Mouse (Mus musculus) adrenal gland, postnatal 10 days (tissue): ENCODE data around the gene Ms4a1. TPM values are rescaled to one million over a fixed set of nuclear protein-coding genes. Genes with fewer than 3 reads are reported as not detected.
"Not testable (repeated sequence)": the region's sequence is repeated elsewhere in the genome, so short reads cannot be mapped to it uniquely, and the experiment has no call there.

Source experiments
- DNase-seq: peaks from one replicate; pipeline ENCODE4 v3.0.0; 2021; ENCODE audit warnings: mixed read lengths
- long read RNA-seq, 2 experiments: library from polyadenylated mRNA; stranded (forward); transcript quantifications; one replicate each; pipeline ENCODE4 v2.0.0; 2021
- total RNA-seq, 2 experiments: library from RNA; stranded (reverse); gene quantifications; 2 replicates each; pipeline ENCODE4 v1.2.3; 2021

Gene Ms4a1
- 1 to 10 TPM; 3.6 to 4.1 TPM for total RNA-seq
- long read RNA-seq, experiment 1, partial matches to known transcripts: 0 of 4 reads
- long read RNA-seq, experiment 1, other reads (novel, unspliced or antisense): 2 of 4 reads
- long read RNA-seq, experiment 2, partial matches to known transcripts: 0 of 3 reads
- long read RNA-seq, experiment 2, other reads (novel, unspliced or antisense): 1 of 3 reads

DNA sequence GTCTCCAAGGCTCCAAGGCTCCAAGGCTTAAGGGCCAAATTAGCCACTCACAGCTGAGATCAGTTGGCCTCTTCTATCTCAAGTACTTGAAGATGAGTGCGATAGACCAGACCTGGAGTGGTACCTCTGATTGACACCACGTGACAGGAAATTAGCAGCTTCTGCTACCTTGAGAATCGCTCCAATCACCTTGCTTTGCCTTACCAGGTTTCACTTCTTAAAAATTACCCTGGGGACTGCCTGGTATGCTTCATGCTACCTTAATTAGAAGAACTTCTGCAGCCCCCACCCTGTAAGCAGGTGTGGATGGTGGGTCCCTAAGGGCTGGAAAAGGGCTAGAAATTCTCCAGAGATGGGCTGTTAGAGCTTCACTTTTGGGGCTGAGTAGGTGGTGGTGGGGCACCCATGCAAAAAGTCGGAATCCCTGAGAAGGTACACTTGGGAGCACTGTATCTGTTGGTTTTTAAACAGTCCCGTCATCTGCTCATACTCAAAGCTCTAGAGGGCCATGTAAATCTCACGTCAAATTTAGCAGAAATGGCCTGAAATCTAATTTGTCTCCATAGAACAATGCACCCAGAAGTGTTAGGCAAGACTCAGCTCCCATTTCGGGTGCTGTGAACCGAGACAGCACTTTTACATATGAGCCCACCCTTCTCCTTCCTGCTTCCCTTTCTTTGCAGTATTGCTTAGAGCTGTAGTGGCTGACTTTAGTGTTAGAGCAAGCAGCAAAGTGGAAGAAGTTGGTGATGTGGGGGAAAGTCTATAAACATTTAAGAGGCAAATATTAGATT lies at the start of gene Ms4a1:
TSS of gene Ms4a1 (minus strand) at position 190 of the 794 bp plus-strand sequence.
- DNase-seq: no peak

DNA sequence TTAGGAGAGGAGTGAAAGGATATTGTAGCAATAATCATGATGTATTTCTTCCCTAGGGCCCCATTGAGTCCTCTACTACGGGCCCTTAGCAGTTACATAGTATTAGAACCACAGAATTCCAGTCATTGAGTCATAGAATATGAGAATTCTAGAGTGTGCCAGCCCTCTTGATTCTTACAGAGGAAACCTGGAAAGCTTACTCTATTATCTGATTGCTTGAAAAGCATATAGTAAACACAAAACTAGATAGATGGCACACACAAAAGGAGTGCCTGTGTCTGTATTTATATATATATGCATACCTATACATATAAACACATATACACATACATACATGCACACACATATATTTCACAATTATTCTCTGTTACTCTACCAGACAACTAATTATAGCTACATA lies 48.3 kb upstream of the Ms4a1 start, which contains the start of gene Ms4a14:
TSS of gene Ms4a14 (minus strand) at position 101 of the 400 bp plus-strand sequence.
- no peak for DNase-seq

DNA sequence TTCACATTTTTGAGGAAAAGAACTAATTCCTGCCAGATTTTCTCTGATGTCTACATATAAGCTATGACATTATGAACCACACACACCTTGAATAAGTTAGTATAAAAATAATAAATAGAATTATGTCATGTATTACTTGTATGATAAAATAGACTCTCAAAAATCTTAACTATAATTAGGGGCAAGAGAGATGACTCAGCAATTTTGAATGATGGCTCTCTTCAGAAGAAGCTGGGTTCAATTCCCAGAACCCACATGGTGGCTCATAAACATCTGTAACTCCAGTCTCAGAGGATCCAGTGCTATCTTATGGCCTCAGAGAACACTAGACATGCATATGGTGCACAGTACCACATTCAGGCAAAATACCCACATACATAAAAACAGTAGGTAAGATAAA lies 42.8 kb upstream of the Ms4a1 start:
- DNase-seq: no peak

DNA sequence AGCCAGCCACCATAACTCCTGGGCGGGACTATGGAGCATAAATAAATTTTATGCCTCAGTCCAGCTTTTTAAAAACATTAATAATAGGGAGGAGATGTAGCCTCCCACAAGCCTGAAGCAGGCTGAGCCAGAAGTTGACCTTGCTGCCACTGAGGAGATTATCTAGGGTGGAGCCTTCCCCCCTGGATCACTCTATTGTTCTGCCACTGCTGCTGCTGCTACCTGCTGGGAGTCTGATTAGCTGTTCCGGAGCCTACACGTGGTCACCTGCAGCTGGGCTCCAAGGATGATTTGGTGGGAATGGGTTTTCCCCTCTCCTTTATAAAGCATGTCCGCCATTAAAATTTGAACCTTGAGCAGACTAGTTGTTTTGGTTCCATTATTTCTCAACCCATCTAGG lies 33.5 kb upstream of the Ms4a1 start:
- DNase-seq: not testable (repeated sequence)

DNA sequence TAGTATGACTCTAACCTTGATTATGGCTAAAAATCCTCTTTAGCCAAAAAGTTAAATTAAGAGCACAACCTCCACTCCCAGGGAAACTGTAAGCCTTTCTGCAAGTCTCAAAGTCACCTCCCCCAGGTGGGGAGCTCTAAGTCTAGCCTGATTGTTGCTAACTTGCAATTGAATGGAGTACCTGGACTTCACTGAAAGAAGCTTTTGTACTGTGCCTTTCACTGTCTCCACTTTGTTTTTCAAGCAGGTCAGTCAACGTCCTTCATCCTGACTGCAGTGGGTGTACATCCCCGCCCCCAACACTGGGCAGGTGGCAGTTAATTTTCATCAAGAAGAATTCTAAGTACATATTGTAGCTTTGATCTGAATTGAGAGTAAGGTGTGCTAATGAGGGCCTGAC lies 32.9 kb upstream of the Ms4a1 start:
- no peak for DNase-seq

GRCm38 (mm10) chr19:11293616-11294015 lies 27.6 kb upstream of the Ms4a1 start:
- DNase-seq: not testable (repeated sequence)

DNA sequence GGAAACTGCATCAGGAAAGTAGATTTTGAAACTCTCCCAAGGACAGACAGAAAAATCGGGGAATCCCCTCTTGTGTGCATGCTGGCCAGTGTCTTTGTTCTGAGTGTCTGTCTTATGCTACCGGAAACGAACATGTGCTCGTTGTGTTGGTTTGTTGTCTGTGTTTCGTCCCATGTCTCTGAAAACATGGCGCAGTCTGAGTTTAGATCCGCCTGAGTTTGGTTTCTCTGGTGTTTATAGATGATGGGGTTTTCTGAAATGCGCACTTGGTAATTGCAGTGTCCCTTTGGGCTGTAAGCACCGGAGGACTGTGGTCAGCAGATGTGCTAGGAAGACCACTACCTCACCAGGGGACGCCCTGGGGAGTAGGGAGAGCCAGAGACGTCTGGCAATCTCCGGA lies 26.9 kb upstream of the Ms4a1 start:
- DNase-seq: peak; percentile 6

DNA sequence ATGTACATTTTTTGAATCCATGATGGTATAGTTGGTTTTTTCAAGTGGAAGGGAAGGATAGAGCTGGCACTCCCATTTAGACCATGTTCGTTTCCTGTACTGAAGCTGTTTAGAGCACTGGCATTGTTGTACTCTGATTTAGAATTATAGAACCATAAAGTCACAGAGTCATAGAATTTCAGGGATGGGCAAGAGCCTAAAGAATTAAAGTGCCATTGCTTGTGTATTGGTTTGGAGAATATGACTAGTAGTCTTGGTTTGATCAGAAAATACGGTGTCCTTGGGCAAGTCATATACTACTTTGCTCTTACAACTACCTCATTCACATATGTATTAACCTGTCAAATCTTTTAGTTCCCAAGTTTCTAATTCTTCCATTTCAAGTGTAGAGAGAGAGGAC lies 17.7 kb upstream of the Ms4a1 start, which contains the start of gene Ms4a5:
TSS of gene Ms4a5 (minus strand) at position 101 of the 400 bp plus-strand sequence.
- no peak for DNase-seq

- DNase-seq: no peak
Measured at GRCm38 (mm10) chr19:11280223-11280622, 14.2 kb upstream of the Ms4a1 start.

- no peak for DNase-seq
Measured at GRCm38 (mm10) chr19:11276431-11276830, 10.4 kb upstream of the Ms4a1 start.

DNA sequence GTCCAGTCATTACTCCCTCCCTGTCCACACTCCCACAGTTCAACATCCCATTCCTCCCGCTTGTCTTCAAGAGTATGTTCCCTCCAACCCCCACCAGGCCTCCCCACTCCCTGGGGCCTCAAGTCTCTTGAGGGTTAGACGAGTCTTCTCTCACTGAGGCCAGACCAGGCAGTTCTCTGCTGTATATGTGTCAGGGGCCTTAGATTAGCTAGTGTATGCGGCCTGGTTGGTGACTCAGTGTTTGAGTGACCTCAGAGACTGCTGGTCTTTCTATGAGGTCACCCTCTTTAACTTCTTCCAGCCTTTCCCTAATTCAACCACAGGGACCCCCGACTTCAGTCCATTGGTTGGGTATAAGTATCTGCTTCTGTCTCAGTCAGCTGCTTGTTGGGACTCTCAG lies 915 bp upstream of the Ms4a1 start:
- DNase-seq: no peak

DNA sequence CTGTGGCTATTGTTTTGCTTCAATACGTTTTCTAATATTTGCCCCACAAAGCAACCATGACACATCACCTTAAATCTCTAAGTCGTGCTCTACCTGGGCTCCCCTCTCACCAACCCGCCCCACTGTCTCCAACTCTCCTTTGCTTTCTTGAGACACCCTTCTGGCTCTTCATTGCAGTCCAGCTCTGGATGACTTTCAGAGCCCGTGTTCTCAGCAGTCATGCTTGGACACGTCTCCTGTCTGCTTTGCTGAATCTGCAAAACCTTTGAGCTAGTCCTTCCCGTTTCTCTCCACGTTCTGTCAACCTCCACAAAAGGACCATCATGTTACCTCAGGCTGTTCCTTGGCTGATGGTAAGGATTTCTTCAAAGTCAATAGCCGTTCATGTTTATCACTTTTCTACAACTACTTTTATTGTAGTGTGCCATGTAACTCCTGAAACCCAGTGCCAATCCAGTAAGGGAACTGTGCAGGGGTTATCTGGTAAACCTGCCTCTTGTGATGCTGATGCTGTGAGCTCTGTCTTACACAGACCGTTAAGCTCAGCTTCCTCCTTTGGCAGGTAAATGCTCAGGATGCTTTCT lies 1.3 kb downstream of the Ms4a1 start:
- DNase-seq: no peak

DNA sequence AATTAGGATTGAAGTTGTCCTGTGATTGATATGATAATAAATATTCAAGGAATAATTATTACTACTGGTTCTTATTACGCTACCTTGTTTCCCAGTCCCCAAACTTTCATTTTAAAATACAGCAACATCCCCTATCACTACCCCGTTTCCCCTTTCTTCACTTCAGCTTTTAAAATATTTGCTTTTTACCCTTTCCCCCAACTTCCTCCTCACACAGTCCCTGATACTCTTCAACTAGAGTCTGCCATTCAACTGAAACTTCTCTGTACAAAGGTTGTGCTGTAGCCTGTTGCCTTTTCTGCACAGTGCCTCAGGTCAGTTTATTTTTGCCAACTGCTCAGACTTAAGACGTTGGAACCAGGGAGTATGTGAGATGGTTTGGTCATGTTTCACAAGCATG lies 2.5 kb downstream of the Ms4a1 start:
- DNase-seq: no peak

- DNase-seq: not testable (repeated sequence)
Measured at GRCm38 (mm10) chr19:11262932-11263331, 3.1 kb downstream of the Ms4a1 start.

DNA sequence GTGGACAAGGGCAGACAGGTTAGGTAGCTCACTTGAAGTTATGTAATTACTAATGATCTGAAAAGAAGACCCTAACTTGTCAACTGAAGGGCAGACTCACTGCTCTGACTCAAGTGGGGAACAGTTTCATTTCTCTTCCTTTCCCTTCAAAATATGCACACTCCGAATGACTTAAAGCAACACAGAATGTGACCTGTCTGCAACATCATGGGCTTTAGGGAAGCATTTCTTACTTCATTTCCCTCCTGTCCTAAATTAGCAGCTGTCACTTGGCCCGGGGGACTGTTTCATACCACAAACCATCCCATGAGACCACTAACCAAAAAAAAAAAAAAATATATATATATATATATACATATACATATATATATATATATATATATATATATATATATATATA lies 4.5 kb downstream of the Ms4a1 start:
- DNase-seq: no peak

DNA sequence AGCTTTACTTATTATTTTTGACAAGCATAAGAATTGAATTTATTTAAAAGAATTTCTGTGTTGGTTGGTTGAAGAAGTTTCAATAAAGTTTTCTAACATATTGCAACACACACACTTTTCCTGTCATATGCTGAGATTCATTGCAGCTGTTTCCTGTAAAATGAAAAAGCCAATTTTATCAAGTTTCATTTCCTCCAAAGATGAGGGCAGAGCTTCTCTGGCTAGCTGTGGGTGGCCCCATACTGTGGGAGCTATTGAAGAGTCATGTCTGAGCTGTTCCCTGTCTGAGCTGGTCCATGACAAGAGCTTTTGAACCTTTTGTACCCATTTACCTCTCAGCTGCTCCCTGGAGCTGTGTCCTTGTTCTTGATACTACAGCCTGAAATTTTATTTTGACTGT lies 21.8 kb downstream of the Ms4a1 start:
- DNase-seq: no peak

GRCm38 (mm10) chr19:11242560-11242959 lies 23.5 kb downstream of the Ms4a1 start:
- no peak for DNase-seq

- no peak for DNase-seq
Measured at GRCm38 (mm10) chr19:11235820-11236219, 30.2 kb downstream of the Ms4a1 start.

GRCm38 (mm10) chr19:11234921-11235735 lies 30.9 kb downstream of the Ms4a1 start:
- no peak for DNase-seq

GRCm38 (mm10) chr19:11234244-11234643 lies 31.8 kb downstream of the Ms4a1 start:
- no peak for DNase-seq

GRCm38 (mm10) chr19:11232348-11232747 lies 33.7 kb downstream of the Ms4a1 start, which contains the start of gene Ms4a12:
TSS of gene Ms4a12 (minus strand) at chr19:11232448.
- no peak for DNase-seq
